Comparison of ENCODE assay signal across 9 mouse cellular contexts in the genomic region with DNA sequence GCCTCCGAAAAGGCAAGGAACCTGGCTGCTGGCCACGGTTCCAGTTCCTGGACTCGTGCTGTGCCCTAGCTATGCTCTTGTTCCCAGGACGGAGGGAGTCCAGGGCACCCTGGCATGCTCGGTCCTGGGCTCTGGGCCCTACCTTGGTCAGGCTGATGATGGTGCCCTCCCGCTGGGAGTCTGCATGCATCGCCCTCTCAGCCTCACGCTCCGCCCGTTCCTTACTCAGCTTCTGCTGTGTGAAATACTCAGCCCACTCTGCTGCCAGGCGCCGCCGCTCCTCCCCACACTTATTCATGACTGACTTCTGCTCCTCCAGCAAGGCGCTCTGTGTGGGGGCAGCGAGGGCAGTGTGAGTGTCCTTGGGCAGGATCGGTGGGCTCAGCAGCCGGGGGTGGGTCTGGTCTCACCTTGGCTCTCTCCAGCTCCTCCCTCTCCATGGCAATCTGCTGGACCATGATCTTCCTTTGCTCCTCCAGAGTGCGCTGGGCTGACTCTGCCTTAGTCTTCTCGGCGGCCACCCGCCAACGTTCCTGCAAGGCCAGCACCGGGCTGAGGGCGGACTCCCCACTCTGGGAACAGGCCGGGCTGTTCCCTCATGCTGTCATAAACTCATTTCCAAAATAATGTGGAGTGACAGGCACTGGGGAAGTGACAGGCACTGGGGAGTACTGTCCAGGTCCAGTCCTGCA. TPM values are rescaled to one million over a fixed set of nuclear protein-coding genes. Genes with fewer than 3 reads are reported as not detected.
A peak's percentile ranks its signal among the peaks of the same experiment; 100 is the strongest.
DNase-seq lines count a peak whose midpoint lies in the region; ATAC-seq lines count a peak whose summit lies in the region.
"Had no signal": no experiment of that assay in that cellular context is flagged by ENCODE, and none has a peak within 500 bp of the region (broad histone marks: within the 10 kb centered on the region; RNA-seq: fewer than 3 reads in every experiment).

No protein-coding gene starts in this region.

- no peak for DNase-seq in hindbrain, embryonic 14.5 days (ENCODE audit: low spot score)
- no peak for DNase-seq in hindbrain, embryonic 11.5 days (ENCODE audit: low spot score)
- peak; percentile 89 for DNase-seq in brain, adult 2 months (ENCODE audit: low read depth, low spot score)
- peak; percentile 58 to 80 for DNase-seq in left cerebral cortex, adult 8-10 months (ENCODE audit: low spot score in 2 of 2)
- DNase-seq in spleen, adult 18-20 months, result no peak
- no peak for DNase-seq in spleen, adult 12 weeks (ENCODE audit: low spot score)

- H3K36me3 ChIP-seq in hindbrain, embryonic 14.5 days (replicated peaks; ENCODE audit: control insufficient read depth, insufficient read depth), result peaks cover 100% of the 10 kb centered on the region
- H3K36me3 ChIP-seq in hindbrain, embryonic 11.5 days (ENCODE audit: control insufficient read depth, insufficient read depth, low read length), result peaks cover 16% of the 10 kb centered on the region
- peaks cover 53% of the 10 kb centered on the region for H3K36me3 ChIP-seq in hindbrain, embryonic 16.5 days (ENCODE audit: control insufficient read depth, insufficient read depth, low read length)
- H3K36me3 ChIP-seq in stomach, embryonic 15.5 days, result peaks cover 60% of the 10 kb centered on the region

- H3K9me3 ChIP-seq in hindbrain, embryonic 14.5 days (ENCODE audit: control insufficient read depth, low read length), result no peaks in the 10 kb centered on the region
- H3K9me3 ChIP-seq in hindbrain, embryonic 11.5 days (ENCODE audit: control insufficient read depth, low read length), result no peaks in the 10 kb centered on the region
- H3K9me3 ChIP-seq in hindbrain, embryonic 16.5 days (ENCODE audit: control insufficient read depth, low read length), result no peaks in the 10 kb centered on the region
- no peaks in the 10 kb centered on the region for H3K9me3 ChIP-seq in stomach, embryonic 15.5 days
- H3K9me3 ChIP-seq: embryonic facial prominence, embryonic 15.5 days had no signal

- H3K4me3 ChIP-seq in hindbrain, embryonic 14.5 days (replicated peaks; ENCODE audit: low read length), result no peak overlapping the region
- H3K4me3 ChIP-seq in hindbrain, embryonic 11.5 days (ENCODE audit: low read depth, low read length), result no peak overlapping the region
- H3K4me3 ChIP-seq in hindbrain, embryonic 16.5 days (ENCODE audit: low read length), result no peak overlapping the region
- no peak overlapping the region for H3K4me3 ChIP-seq in stomach, embryonic 15.5 days (replicated peaks)
- H3K4me3 ChIP-seq: embryonic facial prominence, embryonic 15.5 days had no signal

- no peaks in the 10 kb centered on the region for H3K27me3 ChIP-seq in hindbrain, embryonic 14.5 days (ENCODE audit: control insufficient read depth, insufficient read depth, low read length)
- H3K27me3 ChIP-seq in hindbrain, embryonic 11.5 days (ENCODE audit: control insufficient read depth, insufficient read depth, low read length), result no peaks in the 10 kb centered on the region
- no peaks in the 10 kb centered on the region for H3K27me3 ChIP-seq in hindbrain, embryonic 16.5 days (replicated peaks; ENCODE audit: control insufficient read depth, insufficient read depth, low read length)
- H3K27me3 ChIP-seq in stomach, embryonic 15.5 days (replicated peaks), result no peaks in the 10 kb centered on the region
- H3K27me3 ChIP-seq: embryonic facial prominence, embryonic 15.5 days had no signal

- H3K4me1 ChIP-seq in hindbrain, embryonic 14.5 days (replicated peaks; ENCODE audit: control insufficient read depth, insufficient read depth, low read length), result 0 out of 2 replicates have a peak, but pooled peaks cover 4% of the 10 kb centered on the region
- H3K4me1 ChIP-seq in hindbrain, embryonic 11.5 days (replicated peaks; ENCODE audit: control insufficient read depth, insufficient read depth, low read length), result no peaks in the 10 kb centered on the region
- H3K4me1 ChIP-seq in hindbrain, embryonic 16.5 days (ENCODE audit: control insufficient read depth, insufficient read depth, low read depth, low read length), result no peaks in the 10 kb centered on the region; the same call in 1 of the 2 replicates
- no peaks in the 10 kb centered on the region; the same call in 1 of the 2 replicates for H3K4me1 ChIP-seq in stomach, embryonic 15.5 days

- 0 out of 2 replicates have a peak, but pooled peaks have one; percentile 42 for ATAC-seq in hindbrain, embryonic 14.5 days (ENCODE audit: low FRiP score)
- no peak for ATAC-seq in hindbrain, embryonic 11.5 days (ENCODE audit: low FRiP score)
- peak; percentile 35 for ATAC-seq in hindbrain, embryonic 16.5 days
- no peak for ATAC-seq in stomach, embryonic 15.5 days (ENCODE audit: insufficient read depth, low FRiP score, low read depth)

- no peak overlapping the region for H3K9ac ChIP-seq in hindbrain, embryonic 14.5 days
- H3K9ac ChIP-seq in hindbrain, embryonic 11.5 days (ENCODE audit: low read depth, low read length), result no peak overlapping the region
- H3K9ac ChIP-seq in hindbrain, embryonic 16.5 days (ENCODE audit: low read depth, low read length), result no peak overlapping the region
- H3K9ac ChIP-seq in stomach, embryonic 15.5 days, result no peak overlapping the region
- H3K9ac ChIP-seq: embryonic facial prominence, embryonic 15.5 days had no signal

- H3K4me2 ChIP-seq in hindbrain, embryonic 14.5 days (replicated peaks), result no peak overlapping the region
- H3K4me2 ChIP-seq in hindbrain, embryonic 11.5 days (replicated peaks; ENCODE audit: low read depth, low read length), result no peak overlapping the region
- H3K4me2 ChIP-seq in hindbrain, embryonic 16.5 days (ENCODE audit: low read length), result no peak overlapping the region
- no peak overlapping the region for H3K4me2 ChIP-seq in stomach, embryonic 15.5 days
- H3K4me2 ChIP-seq: embryonic facial prominence, embryonic 15.5 days had no signal

- WGBS in hindbrain, embryonic 14.5 days, result 72% methylated on average over 25 of the region's 25 CpGs
- WGBS in hindbrain, embryonic 11.5 days, result 78% methylated on average over 25 of the region's 25 CpGs
- 71% methylated on average over 25 of the region's 25 CpGs for WGBS in hindbrain, embryonic 16.5 days
- 78% methylated on average over 25 of the region's 25 CpGs for WGBS in stomach, embryonic 15.5 days

- no peak overlapping the region for H3K27ac ChIP-seq in hindbrain, embryonic 14.5 days
- no peak overlapping the region for H3K27ac ChIP-seq in hindbrain, embryonic 11.5 days (ENCODE audit: low read depth, low read length)
- H3K27ac ChIP-seq in hindbrain, embryonic 16.5 days (ENCODE audit: low read depth, low read length), result peak overlapping the region; percentile 60
- H3K27ac ChIP-seq in stomach, embryonic 15.5 days, result peak overlapping the region; percentile 72; the same call in 1 of the 2 replicates
- H3K27ac ChIP-seq: embryonic facial prominence, embryonic 15.5 days had no signal

RNA-seq across cellular contexts. Expression of a gene that starts 7.8 kb away (rescaled TPM):
- 79.4 and 83.1 TPM in 2 replicates for polyA plus RNA-seq in hindbrain, embryonic 14.5 days (2014; fragmentation: Nextera tagmentation; extraction: Ambion mirVana)
- polyA plus RNA-seq in hindbrain, embryonic 11.5 days (2014; fragmentation: Nextera tagmentation; extraction: Ambion mirVana), result 93.2 and 100 TPM in 2 replicates
- 84.0 and 86.8 TPM in 2 replicates for polyA plus RNA-seq in hindbrain, embryonic 16.5 days (2015; fragmentation: Nextera tagmentation; extraction: Ambion mirVana)
- total RNA-seq in left cerebral cortex, adult 8-10 months (2022), result 10 to 100 TPM; 43.3 to 64.9 (median 56.2) TPM
- polyA plus RNA-seq in stomach, embryonic 15.5 days (2015; fragmentation: Nextera tagmentation; extraction: Ambion mirVana), result 94.8 and 102 TPM in 2 replicates

RNA-seq across cellular contexts. Expression of a gene that starts 15.5 kb away (rescaled TPM):
- 2.7 and 2.9 TPM in 2 replicates for polyA plus RNA-seq in hindbrain, embryonic 14.5 days (2014; fragmentation: Nextera tagmentation; extraction: Ambion mirVana)
- 1.4 and 2.5 TPM in 2 replicates for polyA plus RNA-seq in hindbrain, embryonic 11.5 days (2014; fragmentation: Nextera tagmentation; extraction: Ambion mirVana)
- polyA plus RNA-seq in hindbrain, embryonic 16.5 days (2015; fragmentation: Nextera tagmentation; extraction: Ambion mirVana), result 3.0 and 4.2 TPM in 2 replicates
- 1 to 10 TPM; 6.3 to 7.7 (median 7.4) TPM for total RNA-seq in left cerebral cortex, adult 8-10 months (2022)
- polyA plus RNA-seq in stomach, embryonic 15.5 days (2015; fragmentation: Nextera tagmentation; extraction: Ambion mirVana), result 5.7 and 6.5 TPM in 2 replicates

RNA-seq across cellular contexts. Expression of a gene that starts 19.4 kb away (rescaled TPM):
- 9.4 and 10.6 TPM in 2 replicates for polyA plus RNA-seq in hindbrain, embryonic 14.5 days (2014; fragmentation: Nextera tagmentation; extraction: Ambion mirVana)
- polyA plus RNA-seq in hindbrain, embryonic 11.5 days (2014; fragmentation: Nextera tagmentation; extraction: Ambion mirVana), result 3.0 TPM in 2 replicates
- polyA plus RNA-seq in hindbrain, embryonic 16.5 days (2015; fragmentation: Nextera tagmentation; extraction: Ambion mirVana), result 13.5 and 14.5 TPM in 2 replicates
- 1 to 10 TPM; 5.6 to 8.1 (median 7.0) TPM for total RNA-seq in left cerebral cortex, adult 8-10 months (2022)
- 27.6 and 30.9 TPM in 2 replicates for polyA plus RNA-seq in stomach, embryonic 15.5 days (2015; fragmentation: Nextera tagmentation; extraction: Ambion mirVana)

RNA-seq across cellular contexts. Expression of a gene that starts 21.5 kb away (rescaled TPM):
- polyA plus RNA-seq in hindbrain, embryonic 14.5 days (2014; fragmentation: Nextera tagmentation; extraction: Ambion mirVana), result 43.0 and 45.4 TPM in 2 replicates
- polyA plus RNA-seq in hindbrain, embryonic 11.5 days (2014; fragmentation: Nextera tagmentation; extraction: Ambion mirVana), result 28.4 and 32.1 TPM in 2 replicates
- polyA plus RNA-seq in hindbrain, embryonic 16.5 days (2015; fragmentation: Nextera tagmentation; extraction: Ambion mirVana), result 49.5 and 55.5 TPM in 2 replicates
- 10 to 100 TPM; 68.8 to 81.3 (median 76.5) TPM for total RNA-seq in left cerebral cortex, adult 8-10 months (2022)
- 26.8 and 31.8 TPM in 2 replicates for polyA plus RNA-seq in stomach, embryonic 15.5 days (2015; fragmentation: Nextera tagmentation; extraction: Ambion mirVana)

RNA-seq across cellular contexts. Expression of a gene that starts 52.2 kb away (rescaled TPM):
- 80.7 and 88.0 TPM in 2 replicates for polyA plus RNA-seq in hindbrain, embryonic 14.5 days (2014; fragmentation: Nextera tagmentation; extraction: Ambion mirVana)
- 59.4 and 60.7 TPM in 2 replicates for polyA plus RNA-seq in hindbrain, embryonic 11.5 days (2014; fragmentation: Nextera tagmentation; extraction: Ambion mirVana)
- 92.1 and 106 TPM in 2 replicates for polyA plus RNA-seq in hindbrain, embryonic 16.5 days (2015; fragmentation: Nextera tagmentation; extraction: Ambion mirVana)
- 10 to 100 TPM; 34.4 to 47.6 (median 39.6) TPM for total RNA-seq in left cerebral cortex, adult 8-10 months (2022)
- polyA plus RNA-seq in stomach, embryonic 15.5 days (2015; fragmentation: Nextera tagmentation; extraction: Ambion mirVana), result 74.8 and 78.3 TPM in 2 replicates

Comparison
In these comparisons a context has a peak if more than half of its experiments do, and no peak if none do; other contexts are left out.
1. ATAC-seq: peak in hindbrain, embryonic 14.5 days (single experiment) and hindbrain, embryonic 16.5 days (single experiment); none in hindbrain, embryonic 11.5 days (single experiment) and stomach, embryonic 15.5 days (single experiment).
2. H3K27ac ChIP-seq: peak in hindbrain, embryonic 16.5 days (single experiment) and stomach, embryonic 15.5 days (single experiment); none in hindbrain, embryonic 14.5 days (single experiment) and hindbrain, embryonic 11.5 days (single experiment).
3. DNase-seq: peak in brain, adult 2 months (single experiment) and left cerebral cortex, adult 8-10 months (2 of 2); none in hindbrain, embryonic 14.5 days (single experiment), hindbrain, embryonic 11.5 days (single experiment), spleen, adult 18-20 months (0 of 2) and spleen, adult 12 weeks (single experiment).